Mouse (Mus musculus) cortical plate, adult 2 months (tissue): ENCODE data around the gene Ticrr.

Experiments
- CTCF ChIP-seq: fragments of 200-500 bp; IDR thresholded peaks from 2 replicates; pipeline ENCODE4 v1.5.1; 2011; ENCODE audit warnings: mild to moderate bottlenecking, control low read depth, low read length; ENCODE audit not compliant: insufficient read depth; ENCODE audit errors: extremely low read depth
- POLR2A ChIP-seq: fragments of 200-500 bp; IDR thresholded peaks from 2 replicates; pipeline ENCODE4 v1.6.1; 2011; ENCODE audit warnings: mild to moderate bottlenecking, low read length, control low read depth; ENCODE audit not compliant: insufficient read depth; ENCODE audit errors: extremely low read depth

DNA sequence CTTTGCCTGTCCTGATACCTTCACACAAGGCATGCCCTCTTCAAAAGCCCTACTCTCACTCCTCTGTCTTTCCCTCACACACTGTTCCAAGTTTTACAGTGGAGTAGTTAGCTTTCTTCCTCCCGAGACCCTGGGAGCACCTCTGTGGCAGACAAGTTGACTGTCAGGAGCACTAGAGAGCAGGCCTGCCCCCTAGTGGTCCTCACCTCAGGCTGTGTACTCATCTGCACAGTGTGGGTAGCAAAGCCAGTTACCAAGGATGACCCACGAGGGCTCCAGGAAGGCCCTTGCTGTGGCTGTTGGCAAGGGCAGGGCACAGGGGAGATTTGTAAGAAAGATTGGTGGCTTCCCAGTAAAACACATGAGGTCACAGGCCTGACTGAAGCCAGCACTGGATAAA is 67.1 kb downstream of the Ticrr start:
- TF ChIP-seq CTCF: peak; percentile 76
- TF ChIP-seq POLR2A: no peak
